Mouse (Mus musculus): Measurements from ENCODE around the gene Olfr1151. TPM values are rescaled to one million over a fixed set of nuclear protein-coding genes. Genes with fewer than 3 reads are reported as not detected.

The Olfr1151 gene
- not detected in 2 replicates for polyA plus RNA-seq (2012; rRNA removed)

- WGBS, result 70% methylated on average over 1 of the region's 1 CpGs
- DNase-seq (ENCODE audit: low read depth, low spot score), result no peak
Measured at GRCm38 (mm10) chr2:87855562-87855961, at the start of gene Olfr1151. Olfr1151 (plus strand) TSS chr2:87855862.

- DNase-seq (ENCODE audit: low read depth, low spot score), result no peak
- WGBS, result 59% methylated on average over 1 of the region's 1 CpGs
Measured at GRCm38 (mm10) chr2:87809522-87809921, 46.1 kb upstream of the Olfr1151 start, which contains the start of gene Olfr1145. Olfr1145 (plus strand) TSS chr2:87809822.

GRCm38 (mm10) chr2:87830233-87830632 is 25.4 kb upstream of the Olfr1151 start, which contains the start of gene Olfr1148:
Olfr1148 (plus strand) TSS chr2:87830533.
- 89% methylated on average over 1 of the region's 1 CpGs for WGBS

GRCm38 (mm10) chr2:87843693-87844092 is 12.0 kb upstream of the Olfr1151 start, which contains the start of gene Olfr1150-ps1:
Olfr1150-ps1 (plus strand) TSS chr2:87843993.
- 70% methylated on average over 1 of the region's 1 CpGs for WGBS
- no peak for DNase-seq (ENCODE audit: low read depth, low spot score)

More at GRCm38 (mm10) chr2:87830233-87830632, 25.4 kb upstream of the Olfr1151 start, which contains the start of gene Olfr1148:
- no peak for DNase-seq (ENCODE audit: low read depth, low spot score)

- DNase-seq (ENCODE audit: low read depth, low spot score), result no peak
Measured at GRCm38 (mm10) chr2:87866192-87866591, 10.5 kb downstream of the Olfr1151 start, which contains the start of gene Olfr1152. Olfr1152 (plus strand) TSS chr2:87866492.

- 48% methylated on average over 1 of the region's 1 CpGs for WGBS
Measured at GRCm38 (mm10) chr2:87894662-87895061, 39.0 kb downstream of the Olfr1151 start, which contains the start of gene Olfr1153. Olfr1153 (plus strand) TSS chr2:87894962.

GRCm38 (mm10) chr2:87905066-87905465 is 49.4 kb downstream of the Olfr1151 start, which contains the start of gene Olfr1154:
Olfr1154 (minus strand) TSS chr2:87905166.
- 82% methylated on average over 1 of the region's 1 CpGs for WGBS
- no peak for DNase-seq (ENCODE audit: low read depth, low spot score)

More at GRCm38 (mm10) chr2:87894662-87895061, 39.0 kb downstream of the Olfr1151 start, which contains the start of gene Olfr1153:
- DNase-seq (ENCODE audit: low read depth, low spot score), result no peak

Other genes with a start within 250 kb of the Olfr1151 start
- gene Olfr1130, start 249.7 kb upstream of the Olfr1151 start, polyA plus RNA-seq (2012; rRNA removed), result not detected in 2 replicates
- not detected in 2 replicates for gene Olfr1131, start 228.8 kb upstream of the Olfr1151 start, polyA plus RNA-seq (2012; rRNA removed)
- gene Olfr1132, start 218.3 kb upstream of the Olfr1151 start, polyA plus RNA-seq (2012; rRNA removed), result not detected in 2 replicates
- gene Olfr1133, start 208.5 kb upstream of the Olfr1151 start, polyA plus RNA-seq (2012; rRNA removed), result not detected in 2 replicates
- not detected in 2 replicates for gene Olfr1134, start 197.4 kb upstream of the Olfr1151 start, polyA plus RNA-seq (2012; rRNA removed)
- gene Olfr1135, start 182.2 kb upstream of the Olfr1151 start, polyA plus RNA-seq (2012; rRNA removed), result not detected in 2 replicates
- not detected in 2 replicates for gene Olfr1136, start 161.9 kb upstream of the Olfr1151 start, polyA plus RNA-seq (2012; rRNA removed)
- gene Olfr1137, start 142.7 kb upstream of the Olfr1151 start, polyA plus RNA-seq (2012; rRNA removed), result not detected in 2 replicates
- gene Olfr1138, start 115.9 kb upstream of the Olfr1151 start, polyA plus RNA-seq (2012; rRNA removed), result not detected in 2 replicates
- gene Olfr1140, start 112.1 kb upstream of the Olfr1151 start, polyA plus RNA-seq (2012; rRNA removed), result not detected in 2 replicates
- not detected in 2 replicates for gene Olfr1141, start 101.9 kb upstream of the Olfr1151 start, polyA plus RNA-seq (2012; rRNA removed)
- not detected in 2 replicates for gene Olfr152, start 76.4 kb upstream of the Olfr1151 start, polyA plus RNA-seq (2012; rRNA removed)
- gene Olfr1143, start 55.3 kb upstream of the Olfr1151 start, polyA plus RNA-seq (2012; rRNA removed), result not detected in 2 replicates
- not detected in 2 replicates for gene Olfr1145, start 46.0 kb upstream of the Olfr1151 start, polyA plus RNA-seq (2012; rRNA removed)
- gene Olfr1148, start 25.3 kb upstream of the Olfr1151 start, polyA plus RNA-seq (2012; rRNA removed), result not detected in 2 replicates
- gene Olfr1150-ps1, start 11.9 kb upstream of the Olfr1151 start, polyA plus RNA-seq (2012; rRNA removed), result not detected in 2 replicates
- not detected in 2 replicates for gene Olfr1152, start 10.6 kb downstream of the Olfr1151 start, polyA plus RNA-seq (2012; rRNA removed)
- gene Olfr1153, start 39.1 kb downstream of the Olfr1151 start, polyA plus RNA-seq (2012; rRNA removed), result not detected in 2 replicates
- gene Olfr1154, start 49.3 kb downstream of the Olfr1151 start, polyA plus RNA-seq (2012; rRNA removed), result not detected in 2 replicates
- not detected in 2 replicates for gene Olfr1155, start 89.3 kb downstream of the Olfr1151 start, polyA plus RNA-seq (2012; rRNA removed)
- not detected in 2 replicates for gene Olfr1156, start 97.2 kb downstream of the Olfr1151 start, polyA plus RNA-seq (2012; rRNA removed)
- not detected in 2 replicates for gene Olfr1157, start 112.4 kb downstream of the Olfr1151 start, polyA plus RNA-seq (2012; rRNA removed)
- not detected in 2 replicates for gene Olfr74, start 118.8 kb downstream of the Olfr1151 start, polyA plus RNA-seq (2012; rRNA removed)
- not detected in 2 replicates for gene Olfr1158, start 134.3 kb downstream of the Olfr1151 start, polyA plus RNA-seq (2012; rRNA removed)
- gene Olfr1160, start 152.4 kb downstream of the Olfr1151 start, polyA plus RNA-seq (2012; rRNA removed), result not detected in 2 replicates
- gene Olfr1161, start 166.9 kb downstream of the Olfr1151 start, polyA plus RNA-seq (2012; rRNA removed), result not detected in 2 replicates
- not detected in 2 replicates for gene Olfr73, start 181.8 kb downstream of the Olfr1151 start, polyA plus RNA-seq (2012; rRNA removed)
- not detected in 2 replicates for gene Olfr1162, start 195.3 kb downstream of the Olfr1151 start, polyA plus RNA-seq (2012; rRNA removed)
- gene Olfr1163, start 216.0 kb downstream of the Olfr1151 start, polyA plus RNA-seq (2012; rRNA removed), result not detected in 2 replicates
- gene Olfr1164, start 238.1 kb downstream of the Olfr1151 start, polyA plus RNA-seq (2012; rRNA removed), result not detected in 2 replicates

Measured in large intestine, adult 2 months (tissue).